Mouse (Mus musculus): ENCODE results near the gene Rsad2.
A peak's percentile ranks its signal among the peaks of the same experiment; 100 is the strongest.

Rsad2 gene

GRCm38 (mm10) chr12:26401696-26402470 lies 54.4 kb downstream of the Rsad2 start:
- DNase-seq (ENCODE audit: low spot score in 2 of 2): no peak

GRCm38 (mm10) chr12:26401254-26401653 lies 55.0 kb downstream of the Rsad2 start:
- DNase-seq (ENCODE audit: low spot score in 2 of 2): no peak

- no peak for DNase-seq (ENCODE audit: low spot score in 2 of 2)
These were observed 55.5 kb downstream of the Rsad2 start for GRCm38 (mm10) chr12:26400762-26401161.

- DNase-seq (ENCODE audit: low spot score in 2 of 2): no peak
These were observed 56.9 kb downstream of the Rsad2 start for GRCm38 (mm10) chr12:26399391-26399790.

- DNase-seq (ENCODE audit: low spot score in 2 of 2): peak; percentile 53 to 73
These were observed 57.7 kb downstream of the Rsad2 start for GRCm38 (mm10) chr12:26398597-26398996.

- DNase-seq (ENCODE audit: low spot score in 2 of 2): no peak
These were observed 61.5 kb downstream of the Rsad2 start for GRCm38 (mm10) chr12:26394485-26395470.

GRCm38 (mm10) chr12:26393291-26393690 lies 63.0 kb downstream of the Rsad2 start:
- no peak for DNase-seq (ENCODE audit: low spot score in 2 of 2)

All from spleen, postnatal 4 days (tissue).